Mouse (Mus musculus) lung, embryonic 15.5 days (tissue): Measurements from ENCODE around the gene Mctp1. TPM values are rescaled to one million over a fixed set of nuclear protein-coding genes. Genes with fewer than 3 reads are reported as not detected.

Experiments used
- ATAC-seq: fragments of 200-750 bp; cut with Nextera tagmentation; 2 replicates; pipeline ENCODE4 v1.8.0; 2017; ENCODE audit warnings: moderate number of reproducible peaks, borderline replicate concordance; ENCODE audit not compliant: low FRiP score, low TSS enrichment; ENCODE audit errors: extremely low read depth
- H3K27ac ChIP-seq: fragments of 300-500 bp; sonication (generic); 2 replicates; pipeline ENCODE4 v1.5.1; 2015; ENCODE audit warnings: moderate library complexity, mild to moderate bottlenecking, inconsistent platforms
- H3K27me3 ChIP-seq: fragments of 300-500 bp; sonication (generic); 2 replicates; pipeline ENCODE4 v1.6.1; 2015; ENCODE audit warnings: inconsistent platforms
- H3K36me3 ChIP-seq: fragments of 300-500 bp; sonication (generic); 2 replicates; pipeline ENCODE4 v1.6.1; 2015; ENCODE audit warnings: inconsistent platforms
- H3K4me1 ChIP-seq: fragments of 300-500 bp; sonication (generic); 2 replicates; pipeline ENCODE4 v1.6.1; 2015; ENCODE audit warnings: inconsistent platforms
- H3K4me2 ChIP-seq: fragments of 300-500 bp; sonication (generic); 2 replicates; pipeline ENCODE4 v1.6.1; 2015; ENCODE audit warnings: inconsistent platforms, mild to moderate bottlenecking, moderate library complexity
- H3K4me3 ChIP-seq: fragments of 300-500 bp; sonication (generic); 2 replicates; pipeline ENCODE4 v1.5.1; 2015; ENCODE audit warnings: mild to moderate bottlenecking, inconsistent platforms
- H3K9ac ChIP-seq: fragments of 300-500 bp; sonication (generic); 2 replicates; pipeline ENCODE4 v1.6.1; 2015; ENCODE audit warnings: inconsistent platforms
- H3K9me3 ChIP-seq: fragments of 300-500 bp; sonication (generic); 2 replicates; pipeline ENCODE4 v1.6.1; 2016; ENCODE audit warnings: inconsistent platforms
- WGBS: fragments of 180-500 bp; shearing (Covaris S2); methylation state at CpG from one replicate; pipeline ENCODE4 v1.1.7; 2015; 5-methylcytosine and 5-hydroxymethylcytosine counted together
- polyA plus RNA-seq: library from polyadenylated mRNA; unstranded; fragments of >200 nt; fragmentation: Nextera tagmentation; extraction: Ambion mirVana; gene quantifications from 2 replicates; pipeline ENCODE4 v1.2.1, GENCODE M21; 2015

Gene Mctp1
- polyA plus RNA-seq, 1 experiment from 2014 or later: 0.76 TPM

GRCm38 (mm10) chr13:77043375-77043774 is 659.0 kb downstream of the Mctp1 start:
- Histone ChIP-seq H3K9me3 (no peaks in the 10 kb centered on the region), H3K9ac (no peak overlapping the region), H3K27ac (no peak overlapping the region), H3K36me3 (no peaks in the 10 kb centered on the region), H3K4me2 (no peak overlapping the region), H3K4me3 (no peak overlapping the region), H3K4me1 (peaks cover 2% of the 10 kb centered on the region; the same call in 1 of the 2 replicates), H3K27me3 (no peaks in the 10 kb centered on the region)
- WGBS: 64% methylated on average over 1 of the region's 1 CpGs
- ATAC-seq: no peak

DNA sequence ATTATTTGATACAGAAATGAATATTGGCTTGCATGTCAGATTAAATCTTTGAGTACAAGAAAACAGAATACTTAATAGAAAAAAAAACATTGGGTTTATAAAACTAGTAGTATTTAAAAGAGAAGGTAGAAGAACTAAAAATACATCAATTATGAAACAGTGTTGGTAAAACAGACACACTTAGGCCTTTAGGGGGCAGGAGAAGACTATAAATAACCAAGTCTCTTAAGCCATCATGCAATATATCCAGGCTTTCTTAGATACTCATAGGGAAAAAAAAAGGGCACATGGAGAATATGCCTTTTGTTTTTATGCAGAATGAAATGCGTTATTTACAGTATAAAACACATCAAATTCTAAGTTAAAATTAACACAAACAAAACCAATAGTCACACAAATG is 661.0 kb downstream of the Mctp1 start:
- 82% methylated on average over 1 of the region's 1 CpGs for WGBS
- Histone ChIP-seq H3K27ac (no peak overlapping the region), H3K27me3 (no peaks in the 10 kb centered on the region), H3K4me3 (no peak overlapping the region), H3K4me2 (no peak overlapping the region), H3K9me3 (no peaks in the 10 kb centered on the region), H3K4me1 (peaks cover 2% of the 10 kb centered on the region), H3K9ac (no peak overlapping the region), H3K36me3 (no peaks in the 10 kb centered on the region)
- ATAC-seq: no peak

DNA sequence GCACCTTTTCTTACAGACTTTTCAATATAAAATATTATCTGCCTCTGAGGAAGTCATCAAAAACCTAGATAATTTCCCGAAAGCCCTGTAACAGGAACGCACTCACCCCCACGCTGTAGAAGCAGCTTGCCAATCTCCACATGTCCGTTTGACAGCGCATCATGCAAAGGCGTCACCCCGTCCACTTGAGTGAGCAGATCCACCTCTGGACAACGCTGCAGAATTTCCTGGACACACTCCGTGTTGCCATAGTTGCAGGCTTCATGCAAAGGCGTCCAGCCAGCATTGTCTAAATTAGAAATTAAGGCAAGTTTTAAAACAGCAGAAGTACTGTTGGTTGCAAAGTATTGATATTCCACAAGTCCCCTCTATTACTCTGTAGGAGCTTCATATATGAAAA is 662.1 kb downstream of the Mctp1 start:
- no peaks in the 10 kb centered on the region for H3K9me3 ChIP-seq
- H3K4me2 ChIP-seq: no peak overlapping the region
- no peak overlapping the region for H3K27ac ChIP-seq
- peaks cover 2% of the 10 kb centered on the region for H3K4me1 ChIP-seq
- no peak overlapping the region for H3K9ac ChIP-seq
- H3K4me3 ChIP-seq: no peak overlapping the region
- ATAC-seq: no peak
- H3K27me3 ChIP-seq: no peaks in the 10 kb centered on the region
- H3K36me3 ChIP-seq: no peaks in the 10 kb centered on the region
- 82% methylated on average over 10 of the region's 10 CpGs for WGBS

GRCm38 (mm10) chr13:77047179-77047931 is 663.0 kb downstream of the Mctp1 start:
- H3K9ac ChIP-seq: no peak overlapping the region
- peaks cover 2% of the 10 kb centered on the region for H3K4me1 ChIP-seq
- whole genome bisulfite sequencing: 39% methylated on average over 6 of the region's 6 CpGs
- H3K36me3 ChIP-seq: no peaks in the 10 kb centered on the region
- no peak overlapping the region for H3K4me3 ChIP-seq
- ATAC-seq: peak; percentile 39; the same call in 1 of the 2 replicates
- no peak overlapping the region for H3K4me2 ChIP-seq
- no peaks in the 10 kb centered on the region for H3K27me3 ChIP-seq
- no peaks in the 10 kb centered on the region for H3K9me3 ChIP-seq
- H3K27ac ChIP-seq: no peak overlapping the region

- Histone ChIP-seq H3K4me3 (no peak overlapping the region), H3K4me1 (peaks cover 2% of the 10 kb centered on the region), H3K27me3 (no peaks in the 10 kb centered on the region), H3K36me3 (no peaks in the 10 kb centered on the region), H3K4me2 (no peak overlapping the region), H3K27ac (no peak overlapping the region), H3K9ac (no peak overlapping the region), H3K9me3 (no peaks in the 10 kb centered on the region)
- ATAC-seq: no peak
- WGBS: 67% methylated on average over 1 of the region's 1 CpGs
Observed at GRCm38 (mm10) chr13:77048461-77048860, 664.1 kb downstream of the Mctp1 start.

DNA sequence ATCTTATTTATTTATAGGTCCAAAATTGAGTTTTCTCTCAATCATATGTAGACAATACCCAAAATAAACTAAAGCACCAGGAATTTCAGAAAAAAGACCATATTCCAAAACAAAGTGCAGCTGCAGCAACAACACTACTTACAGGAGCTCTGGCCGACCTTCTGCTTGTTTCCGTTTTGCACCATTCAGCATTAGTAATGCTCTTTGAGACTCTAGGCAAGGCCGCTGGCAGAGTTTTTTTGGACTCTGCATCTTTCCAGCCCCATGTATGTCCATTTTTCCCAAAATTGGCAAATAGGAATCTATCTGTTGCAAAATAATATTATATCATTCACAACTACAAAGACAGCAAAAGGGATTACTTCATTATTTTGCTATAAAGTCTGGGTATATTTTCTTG is 665.4 kb downstream of the Mctp1 start:
- H3K4me1 ChIP-seq: peaks cover 2% of the 10 kb centered on the region
- no peak for ATAC-seq
- H3K36me3 ChIP-seq: no peaks in the 10 kb centered on the region
- H3K27ac ChIP-seq: no peak overlapping the region
- no peak overlapping the region for H3K4me2 ChIP-seq
- no peak overlapping the region for H3K9ac ChIP-seq
- no peak overlapping the region for H3K4me3 ChIP-seq
- 69% methylated on average over 3 of the region's 3 CpGs for WGBS
- H3K9me3 ChIP-seq: no peaks in the 10 kb centered on the region
- H3K27me3 ChIP-seq: no peaks in the 10 kb centered on the region

DNA sequence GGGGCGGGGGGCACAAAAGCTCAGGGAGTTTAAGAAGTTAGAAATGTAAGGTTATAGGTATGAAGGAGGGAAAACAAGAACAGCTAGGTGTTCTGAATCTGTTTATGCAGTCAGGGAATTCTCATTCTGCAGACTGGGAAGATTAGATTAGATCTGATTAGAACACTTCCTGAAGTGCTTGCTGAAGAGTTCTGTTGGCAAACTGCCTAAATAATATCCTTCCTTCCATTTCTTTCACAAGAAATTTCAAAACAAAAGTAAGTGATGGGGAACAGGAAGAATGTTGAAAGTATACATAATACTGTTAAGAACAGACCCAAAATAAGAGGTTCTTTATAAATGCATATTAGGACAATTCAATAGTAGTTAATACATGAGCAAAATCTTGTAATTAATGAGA is 678.9 kb downstream of the Mctp1 start:
- Histone ChIP-seq H3K9ac (no peak overlapping the region), H3K36me3 (no peaks in the 10 kb centered on the region), H3K27ac (no peak overlapping the region), H3K4me1 (no peaks in the 10 kb centered on the region), H3K9me3 (no peaks in the 10 kb centered on the region), H3K4me3 (no peak overlapping the region), H3K27me3 (no peaks in the 10 kb centered on the region), H3K4me2 (no peak overlapping the region)
- ATAC-seq: no peak
- 75% methylated on average over 1 of the region's 1 CpGs for WGBS

- H3K27me3 ChIP-seq: no peaks in the 10 kb centered on the region
- H3K4me2 ChIP-seq: no peak overlapping the region
- no peaks in the 10 kb centered on the region for H3K9me3 ChIP-seq
- H3K36me3 ChIP-seq: no peaks in the 10 kb centered on the region
- no peak for ATAC-seq
- 90% methylated on average over 1 of the region's 1 CpGs for WGBS
- H3K4me1 ChIP-seq: no peaks in the 10 kb centered on the region
- no peak overlapping the region for H3K9ac ChIP-seq
- no peak overlapping the region for H3K27ac ChIP-seq
- H3K4me3 ChIP-seq: no peak overlapping the region
Observed at GRCm38 (mm10) chr13:77068847-77069246, 684.5 kb downstream of the Mctp1 start.

GRCm38 (mm10) chr13:77072030-77072429 is 687.7 kb downstream of the Mctp1 start:
- H3K9ac ChIP-seq: no peak overlapping the region
- ATAC-seq: no peak
- no peak overlapping the region for H3K4me3 ChIP-seq
- H3K9me3 ChIP-seq: no peaks in the 10 kb centered on the region; the same call in 1 of the 2 replicates
- H3K27me3 ChIP-seq: no peaks in the 10 kb centered on the region
- no peak overlapping the region for H3K4me2 ChIP-seq
- no peaks in the 10 kb centered on the region for H3K4me1 ChIP-seq
- H3K27ac ChIP-seq: no peak overlapping the region
- H3K36me3 ChIP-seq: peaks cover 7% of the 10 kb centered on the region

Other genes with a start within 250 kb of the Mctp1 start
- gene Fam81b, start 79.5 kb upstream of the Mctp1 start, polyA plus RNA-seq: 0.21 and 0.58 TPM in 2 replicates